Mouse (Mus musculus): ENCODE measurements around the gene Ntn1. TPM values are rescaled to one million over a fixed set of nuclear protein-coding genes. Genes with fewer than 3 reads are reported as not detected.

The Ntn1 gene
- polyA plus RNA-seq (2015; fragmentation: Nextera tagmentation; extraction: Ambion mirVana), result 6.8 and 8.5 TPM in 2 replicates

- Histone ChIP-seq H3K4me3 (peak within 1 kb of the TSS; percentile 49), H3K9ac (peak within 1 kb of the TSS; percentile 69), H3K27ac (peak within 1 kb of the TSS; percentile 27), H3K4me1 (peaks cover 25% of the 10 kb centered on the region), H3K4me2 (peak within 1 kb of the TSS; percentile 93), H3K9me3 (replicated peaks) (no peaks in the 10 kb centered on the region), H3K27me3 (peaks cover 62% of the 10 kb centered on the region), H3K36me3 (ENCODE audit: poor library complexity, severe bottlenecking) (no peaks in the 10 kb centered on the region)
- no peak for ATAC-seq
- WGBS, result 8% methylated on average over 11 of the region's 11 CpGs
Measured at GRCm38 (mm10) chr11:68400727-68401219, at the start of gene Ntn1. Gene Ntn1 (minus strand): TSS chr11:68400823.

- no peak for ATAC-seq
- Histone ChIP-seq H3K4me2 (no peak overlapping the region), H3K4me3 (no peak overlapping the region), H3K9me3 (replicated peaks) (no peaks in the 10 kb centered on the region), H3K9ac (no peak overlapping the region), H3K4me1 (peaks cover 6% of the 10 kb centered on the region; the same call in 1 of the 2 replicates), H3K27me3 (no peaks in the 10 kb centered on the region), H3K27ac (no peak overlapping the region), H3K36me3 (ENCODE audit: poor library complexity, severe bottlenecking) (no peaks in the 10 kb centered on the region)
- WGBS, result 88% methylated on average over 7 of the region's 7 CpGs
Measured at GRCm38 (mm10) chr11:68448356-68448755, 47.7 kb upstream of the Ntn1 start.

GRCm38 (mm10) chr11:68447242-68447641, 46.6 kb upstream of the Ntn1 start:
- Histone ChIP-seq H3K4me3 (no peak overlapping the region), H3K4me2 (no peak overlapping the region), H3K36me3 (ENCODE audit: poor library complexity, severe bottlenecking) (no peaks in the 10 kb centered on the region), H3K9ac (no peak overlapping the region), H3K27me3 (no peaks in the 10 kb centered on the region), H3K9me3 (replicated peaks) (no peaks in the 10 kb centered on the region), H3K27ac (no peak overlapping the region), H3K4me1 (peaks cover 6% of the 10 kb centered on the region; the same call in 1 of the 2 replicates)
- no peak for ATAC-seq
- WGBS, result 97% methylated on average over 2 of the region's 2 CpGs

GRCm38 (mm10) chr11:68446547-68446946, 45.9 kb upstream of the Ntn1 start:
- no peak overlapping the region for H3K27ac ChIP-seq
- no peak overlapping the region for H3K4me2 ChIP-seq
- no peak overlapping the region for H3K4me3 ChIP-seq
- H3K9me3 ChIP-seq (replicated peaks), result no peaks in the 10 kb centered on the region
- WGBS, result 92% methylated on average over 4 of the region's 4 CpGs
- H3K27me3 ChIP-seq, result no peaks in the 10 kb centered on the region
- ATAC-seq, result no peak
- H3K36me3 ChIP-seq (ENCODE audit: poor library complexity, severe bottlenecking), result no peaks in the 10 kb centered on the region
- H3K9ac ChIP-seq, result no peak overlapping the region
- H3K4me1 ChIP-seq, result peaks cover 6% of the 10 kb centered on the region; the same call in 1 of the 2 replicates

DNA sequence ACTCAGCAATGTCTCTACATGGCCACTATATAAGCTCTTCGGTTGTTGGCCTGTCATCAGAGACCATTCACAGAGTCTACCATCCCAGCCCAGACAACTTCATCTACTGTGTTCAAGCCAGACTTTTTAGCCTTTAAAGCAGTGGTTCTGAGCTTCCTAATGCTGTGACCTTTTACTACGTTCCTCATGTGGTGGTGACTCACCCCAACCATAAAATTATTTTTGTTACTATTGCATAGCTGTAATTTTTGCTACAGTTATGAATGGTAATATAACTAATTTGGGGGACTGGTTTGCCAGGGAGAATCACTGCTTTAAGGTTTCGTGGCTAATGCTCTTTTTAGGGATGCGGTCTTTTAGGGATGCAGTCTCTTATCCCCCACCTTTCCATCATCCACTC, 45.3 kb upstream of the Ntn1 start:
- H3K36me3 ChIP-seq (ENCODE audit: poor library complexity, severe bottlenecking), result no peaks in the 10 kb centered on the region
- H3K27me3 ChIP-seq, result no peaks in the 10 kb centered on the region
- H3K4me3 ChIP-seq, result no peak overlapping the region
- no peak for ATAC-seq
- no peak overlapping the region for H3K27ac ChIP-seq
- no peak overlapping the region for H3K9ac ChIP-seq
- peaks cover 3% of the 10 kb centered on the region; the same call in 1 of the 2 replicates for H3K4me1 ChIP-seq
- H3K9me3 ChIP-seq (replicated peaks), result no peaks in the 10 kb centered on the region
- no peak overlapping the region for H3K4me2 ChIP-seq
- 92% methylated on average over 4 of the region's 4 CpGs for WGBS

DNA sequence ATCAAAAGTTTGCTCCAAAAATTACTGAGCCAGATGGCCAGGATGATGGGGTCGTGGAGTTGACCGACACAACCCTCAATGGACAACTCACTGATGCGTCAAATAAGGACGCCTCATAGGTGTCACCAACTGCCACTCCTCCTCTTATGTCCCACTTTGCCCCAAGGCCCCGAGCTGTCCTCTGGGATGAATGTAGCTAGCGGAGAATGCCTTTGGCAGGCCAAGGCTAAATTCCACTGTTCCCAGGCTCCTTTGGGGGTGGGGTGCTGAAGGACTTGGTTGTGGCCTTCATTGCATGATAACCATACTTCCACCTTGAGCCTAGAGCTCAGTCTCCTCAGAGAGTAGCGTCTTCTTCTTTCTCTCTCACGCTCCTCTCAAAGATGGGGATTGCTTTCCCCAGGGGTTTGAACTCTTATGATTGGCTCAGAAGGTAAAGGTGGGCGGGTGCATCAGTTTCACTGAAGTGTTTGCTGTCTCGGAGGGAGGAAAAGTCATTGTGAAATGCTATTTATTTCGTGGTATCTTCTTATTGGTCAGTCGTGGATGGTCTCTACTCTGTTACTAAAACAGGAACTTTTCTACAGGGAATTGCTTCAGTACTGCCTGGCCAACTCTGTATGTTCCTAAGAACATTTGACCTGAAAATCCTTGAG, 42.5 kb upstream of the Ntn1 start:
- Histone ChIP-seq H3K27me3 (no peaks in the 10 kb centered on the region), H3K9ac (no peak overlapping the region), H3K36me3 (ENCODE audit: poor library complexity, severe bottlenecking) (no peaks in the 10 kb centered on the region), H3K4me3 (no peak overlapping the region), H3K4me2 (no peak overlapping the region), H3K27ac (no peak overlapping the region), H3K4me1 (no peaks in the 10 kb centered on the region), H3K9me3 (replicated peaks) (no peaks in the 10 kb centered on the region)
- ATAC-seq, result no peak
- WGBS, result 89% methylated on average over 12 of the region's 12 CpGs

GRCm38 (mm10) chr11:68442346-68442745, 41.7 kb upstream of the Ntn1 start:
- 95% methylated on average over 8 of the region's 8 CpGs for WGBS

GRCm38 (mm10) chr11:68440965-68441364, 40.3 kb upstream of the Ntn1 start:
- H3K4me3 ChIP-seq, result no peak overlapping the region
- no peak for ATAC-seq
- H3K27me3 ChIP-seq, result no peaks in the 10 kb centered on the region
- no peak overlapping the region for H3K4me2 ChIP-seq
- WGBS, result 68% methylated on average over 5 of the region's 5 CpGs
- H3K9ac ChIP-seq, result no peak overlapping the region
- no peaks in the 10 kb centered on the region for H3K4me1 ChIP-seq
- H3K36me3 ChIP-seq (ENCODE audit: poor library complexity, severe bottlenecking), result no peaks in the 10 kb centered on the region
- no peak overlapping the region for H3K27ac ChIP-seq
- no peaks in the 10 kb centered on the region for H3K9me3 ChIP-seq (replicated peaks)

More at GRCm38 (mm10) chr11:68442346-68442745, 41.7 kb upstream of the Ntn1 start:
- Histone ChIP-seq H3K4me3 (no peak overlapping the region), H3K9ac (no peak overlapping the region), H3K36me3 (ENCODE audit: poor library complexity, severe bottlenecking) (no peaks in the 10 kb centered on the region), H3K9me3 (replicated peaks) (no peaks in the 10 kb centered on the region), H3K4me2 (no peak overlapping the region), H3K27ac (no peak overlapping the region), H3K27me3 (no peaks in the 10 kb centered on the region), H3K4me1 (no peaks in the 10 kb centered on the region)
- ATAC-seq, result no peak

GRCm38 (mm10) chr11:68440100-68440499, 39.5 kb upstream of the Ntn1 start:
- WGBS, result 86% methylated on average over 9 of the region's 9 CpGs
- H3K4me3 ChIP-seq, result no peak overlapping the region
- no peak for ATAC-seq
- H3K9ac ChIP-seq, result no peak overlapping the region
- no peaks in the 10 kb centered on the region for H3K4me1 ChIP-seq
- no peaks in the 10 kb centered on the region for H3K9me3 ChIP-seq (replicated peaks)
- no peak overlapping the region for H3K27ac ChIP-seq
- no peaks in the 10 kb centered on the region for H3K27me3 ChIP-seq
- no peaks in the 10 kb centered on the region for H3K36me3 ChIP-seq (ENCODE audit: poor library complexity, severe bottlenecking)
- H3K4me2 ChIP-seq, result no peak overlapping the region

DNA sequence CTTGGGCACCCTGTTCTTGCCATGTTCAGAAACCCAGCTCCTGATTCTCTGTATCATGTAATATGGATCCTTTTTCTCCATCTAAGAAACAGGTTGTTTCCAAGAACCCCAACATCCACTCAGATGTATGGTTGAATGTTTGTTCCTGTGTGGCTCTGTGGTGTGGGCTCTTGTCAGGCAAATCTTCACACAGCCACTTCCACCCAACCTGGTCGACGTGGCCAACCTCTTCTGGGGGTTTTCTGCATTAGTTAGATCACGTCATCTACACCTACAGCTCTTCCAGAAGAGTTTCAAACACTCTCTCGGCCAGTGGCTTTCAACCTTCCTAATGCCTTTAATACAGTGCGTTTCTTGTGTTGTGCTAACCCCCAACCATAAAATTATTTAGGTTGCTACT, 35.8 kb upstream of the Ntn1 start:
- 0 out of 2 replicates have a peak, but pooled peaks cover 6% of the 10 kb centered on the region for H3K4me1 ChIP-seq
- no peak overlapping the region for H3K4me2 ChIP-seq
- no peaks in the 10 kb centered on the region for H3K36me3 ChIP-seq (ENCODE audit: poor library complexity, severe bottlenecking)
- 88% methylated on average over 5 of the region's 5 CpGs for WGBS
- ATAC-seq, result no peak
- no peak overlapping the region for H3K27ac ChIP-seq
- no peak overlapping the region for H3K4me3 ChIP-seq
- no peak overlapping the region for H3K9ac ChIP-seq
- H3K27me3 ChIP-seq, result peaks cover 6% of the 10 kb centered on the region
- no peaks in the 10 kb centered on the region for H3K9me3 ChIP-seq (replicated peaks)

DNA sequence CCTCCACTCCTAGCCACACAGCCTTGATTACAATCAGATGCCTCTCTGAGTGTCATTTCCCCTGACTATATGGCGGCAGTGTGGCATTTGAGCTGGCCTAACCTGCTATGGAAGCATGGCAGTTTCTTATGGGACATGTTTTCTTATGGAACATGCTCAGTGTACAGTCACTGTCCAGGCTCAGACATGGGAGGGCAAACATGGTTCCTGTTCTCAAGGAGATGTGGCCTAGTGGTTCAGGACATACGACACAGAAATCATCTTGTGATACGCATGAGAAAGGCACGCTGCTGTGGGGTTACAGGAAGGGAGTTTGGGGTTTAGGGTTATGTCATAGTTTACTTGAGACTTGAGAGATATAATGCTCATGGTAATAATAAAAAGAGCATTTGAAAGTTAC, 35.0 kb upstream of the Ntn1 start:
- Histone ChIP-seq H3K27me3 (peaks cover 13% of the 10 kb centered on the region), H3K4me2 (no peak overlapping the region), H3K4me1 (0 out of 2 replicates have a peak, but pooled peaks cover 6% of the 10 kb centered on the region), H3K27ac (no peak overlapping the region), H3K4me3 (no peak overlapping the region), H3K36me3 (ENCODE audit: poor library complexity, severe bottlenecking) (no peaks in the 10 kb centered on the region), H3K9ac (no peak overlapping the region), H3K9me3 (replicated peaks) (no peaks in the 10 kb centered on the region)
- ATAC-seq, result no peak
- 95% methylated on average over 4 of the region's 4 CpGs for WGBS

- WGBS, result 79% methylated on average over 2 of the region's 2 CpGs
- Histone ChIP-seq H3K9me3 (replicated peaks) (no peaks in the 10 kb centered on the region), H3K27ac (no peak overlapping the region), H3K27me3 (peaks cover 21% of the 10 kb centered on the region), H3K4me2 (no peak overlapping the region), H3K9ac (no peak overlapping the region), H3K4me3 (no peak overlapping the region), H3K4me1 (0 out of 2 replicates have a peak, but pooled peaks cover 6% of the 10 kb centered on the region), H3K36me3 (ENCODE audit: poor library complexity, severe bottlenecking) (no peaks in the 10 kb centered on the region)
- ATAC-seq, result no peak
Measured at GRCm38 (mm10) chr11:68434697-68435096, 34.1 kb upstream of the Ntn1 start.

DNA sequence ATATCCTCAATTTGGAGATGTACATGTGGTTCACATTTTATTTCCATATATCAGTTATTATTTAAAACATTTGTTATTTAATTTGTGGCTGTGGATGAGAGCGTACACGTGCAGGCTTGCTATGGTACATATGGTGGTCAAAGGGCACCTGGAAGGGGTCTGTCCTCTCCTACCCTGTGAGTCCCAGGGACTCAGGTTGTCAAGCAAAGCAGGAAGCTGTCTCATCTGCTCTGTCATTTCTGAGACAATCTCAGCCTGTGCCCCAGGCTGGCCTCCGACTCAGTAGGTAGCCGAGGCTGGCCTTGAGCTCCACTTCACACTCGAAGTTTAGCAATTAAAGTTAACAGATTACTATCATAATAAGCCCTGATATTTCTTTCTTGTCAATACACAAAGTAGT, 32.9 kb upstream of the Ntn1 start:
- no peak overlapping the region for H3K9ac ChIP-seq
- ATAC-seq, result no peak
- H3K27me3 ChIP-seq, result peaks cover 21% of the 10 kb centered on the region
- H3K4me1 ChIP-seq, result 0 out of 2 replicates have a peak, but pooled peaks cover 6% of the 10 kb centered on the region
- no peak overlapping the region for H3K27ac ChIP-seq
- no peaks in the 10 kb centered on the region for H3K9me3 ChIP-seq (replicated peaks)
- no peak overlapping the region for H3K4me2 ChIP-seq
- no peak overlapping the region for H3K4me3 ChIP-seq
- H3K36me3 ChIP-seq (ENCODE audit: poor library complexity, severe bottlenecking), result no peaks in the 10 kb centered on the region
- WGBS, result 90% methylated on average over 5 of the region's 5 CpGs

Measured in forebrain, embryonic 13.5 days (tissue).